Mouse (Mus musculus) heart, embryonic 12.5 days (tissue): ENCODE results near the gene Miip. TPM values are rescaled to one million over a fixed set of nuclear protein-coding genes. Genes with fewer than 3 reads are reported as not detected.

Experiments used
- ATAC-seq: fragments of 200-750 bp; cut with Nextera tagmentation; 2 replicates; pipeline ENCODE4 v1.8.0; 2017; ENCODE audit warnings: moderate TSS enrichment, moderate library complexity; ENCODE audit not compliant: insufficient number of reproducible peaks, low FRiP score
- H3K27ac ChIP-seq: fragments of 300-500 bp; sonication (generic); 2 replicates; pipeline ENCODE4 v1.5.1; 2016; ENCODE audit warnings: mild to moderate bottlenecking, moderate library complexity; ENCODE audit not compliant: poor library complexity, severe bottlenecking
- H3K27me3 ChIP-seq: fragments of 300-500 bp; sonication (generic); replicated peaks from 2 replicates; pipeline ENCODE4 v1.6.1; 2016; ENCODE audit warnings: mild to moderate bottlenecking, moderate library complexity
- H3K36me3 ChIP-seq: fragments of 300-500 bp; sonication (generic); 2 replicates; pipeline ENCODE4 v1.6.1; 2016; ENCODE audit warnings: mild to moderate bottlenecking, moderate library complexity
- H3K4me1 ChIP-seq: fragments of 300-500 bp; sonication (generic); replicated peaks from 2 replicates; pipeline ENCODE4 v1.6.1; 2016; ENCODE audit warnings: mild to moderate bottlenecking
- H3K4me2 ChIP-seq: fragments of 300-500 bp; sonication (generic); 2 replicates; pipeline ENCODE4 v1.6.1; 2016; ENCODE audit warnings: mild to moderate bottlenecking, moderate library complexity
- H3K4me3 ChIP-seq: fragments of 300-500 bp; sonication (generic); 2 replicates; pipeline ENCODE4 v1.5.1; 2016; ENCODE audit warnings: mild to moderate bottlenecking
- H3K9ac ChIP-seq: fragments of 300-500 bp; sonication (generic); 2 replicates; pipeline ENCODE4 v1.6.1; 2016; ENCODE audit warnings: mild to moderate bottlenecking, moderate library complexity
- H3K9me3 ChIP-seq: fragments of 300-500 bp; sonication (generic); replicated peaks from 2 replicates; pipeline ENCODE4 v1.6.1; 2016; ENCODE audit warnings: mild to moderate bottlenecking, moderate library complexity
- WGBS: fragments of 180-500 bp; shearing (Covaris S2); methylation state at CpG from one replicate; pipeline ENCODE4 v1.1.7; 2016; 5-methylcytosine and 5-hydroxymethylcytosine counted together
- polyA plus RNA-seq: library from polyadenylated mRNA; unstranded; fragments of >200 nt; fragmentation: Nextera tagmentation; extraction: Ambion mirVana; gene quantifications from 2 replicates; pipeline ENCODE4 v1.2.1, GENCODE M21; 2016

Miip gene
- polyA plus RNA-seq, 1 experiment from 2014 or later = 23.4 TPM

DNA sequence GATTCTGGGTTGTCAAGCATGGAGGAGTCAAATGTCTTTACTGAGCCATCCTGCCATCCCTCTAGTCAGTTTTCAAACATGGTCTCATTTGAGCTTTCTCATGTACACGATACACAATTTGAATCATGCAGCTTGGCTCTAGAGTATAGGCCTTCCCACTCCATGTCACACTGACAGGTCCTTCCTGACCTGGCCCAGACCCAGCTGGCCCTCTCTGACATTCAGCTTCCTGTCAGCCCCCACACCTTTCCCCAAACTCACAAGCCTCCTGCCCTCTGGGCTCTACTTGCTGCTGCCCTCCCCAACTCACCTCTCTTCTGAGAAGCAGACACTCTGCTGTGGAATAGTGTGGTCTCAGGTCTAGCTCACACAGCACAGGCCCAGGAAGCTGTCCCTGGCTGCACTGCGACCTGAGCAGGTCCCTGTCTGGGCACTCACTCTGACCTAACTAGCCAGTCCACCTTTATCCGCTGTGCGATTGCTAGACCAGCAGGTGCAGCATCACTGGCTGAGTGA is 27.3 kb upstream of the Miip start:
- 77% methylated on average over 4 of the region's 4 CpGs for WGBS
- Histone ChIP-seq H3K4me2 (no peak overlapping the region), H3K4me1 (peaks cover 46% of the 10 kb centered on the region), H3K9me3 (no peaks in the 10 kb centered on the region), H3K36me3 (peaks cover 98% of the 10 kb centered on the region), H3K4me3 (no peak overlapping the region), H3K27ac (peak overlapping the region; percentile 97), H3K9ac (peak overlapping the region; percentile 26; the same call in 1 of the 2 replicates), H3K27me3 (no peaks in the 10 kb centered on the region)
- 0 out of 2 replicates have a peak, but pooled peaks have one; percentile 9 for ATAC-seq

DNA sequence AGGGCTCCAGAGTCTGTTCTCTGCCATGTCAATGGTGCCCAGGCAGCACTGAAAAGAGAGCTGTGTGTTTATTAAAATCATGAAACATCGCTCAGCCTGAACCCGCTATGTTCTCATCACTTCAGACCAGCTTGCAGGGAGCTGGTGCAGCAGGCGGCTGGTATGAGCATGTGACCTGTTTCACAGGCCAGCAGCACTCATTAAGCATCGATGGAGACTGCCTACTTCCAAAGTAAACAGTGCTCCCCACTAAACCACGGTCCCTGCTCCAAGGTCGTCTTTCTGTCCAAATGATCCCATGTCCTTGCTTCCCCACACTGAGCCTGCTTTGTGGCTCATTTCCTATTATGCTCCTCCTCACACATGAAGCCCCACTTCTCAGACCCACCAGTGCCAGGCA is 21.7 kb upstream of the Miip start:
- Histone ChIP-seq H3K9ac (no peak overlapping the region), H3K36me3 (peaks cover 96% of the 10 kb centered on the region), H3K4me3 (no peak overlapping the region), H3K27ac (no peak overlapping the region), H3K27me3 (no peaks in the 10 kb centered on the region), H3K4me2 (no peak overlapping the region), H3K9me3 (no peaks in the 10 kb centered on the region), H3K4me1 (no peaks in the 10 kb centered on the region)
- WGBS = 87% methylated on average over 6 of the region's 6 CpGs
- no peak for ATAC-seq

DNA sequence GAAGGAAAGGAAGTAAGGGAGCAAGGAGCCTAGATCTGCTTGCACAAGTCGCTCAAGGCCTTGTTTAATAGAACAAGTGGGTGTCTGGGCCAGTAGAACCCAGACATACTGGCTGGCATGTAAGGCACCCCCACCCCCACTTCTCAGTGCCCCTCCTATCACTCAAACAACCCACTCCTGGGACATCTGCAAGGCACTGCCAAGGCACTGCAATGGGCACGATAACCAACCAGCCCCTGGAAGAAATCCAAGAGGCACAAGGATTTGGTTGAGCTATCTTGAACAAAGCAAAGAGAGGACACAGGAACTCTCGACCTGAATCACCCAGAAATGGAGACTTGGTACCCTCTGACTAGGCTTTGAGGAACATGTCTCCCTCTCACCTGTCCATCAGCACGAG is 19.6 kb upstream of the Miip start:
- Histone ChIP-seq H3K4me1 (no peaks in the 10 kb centered on the region), H3K9ac (no peak overlapping the region), H3K9me3 (no peaks in the 10 kb centered on the region), H3K36me3 (peaks cover 94% of the 10 kb centered on the region), H3K4me2 (no peak overlapping the region), H3K27me3 (no peaks in the 10 kb centered on the region), H3K27ac (no peak overlapping the region), H3K4me3 (no peak overlapping the region)
- WGBS = 90% methylated on average over 4 of the region's 4 CpGs
- no peak for ATAC-seq

DNA sequence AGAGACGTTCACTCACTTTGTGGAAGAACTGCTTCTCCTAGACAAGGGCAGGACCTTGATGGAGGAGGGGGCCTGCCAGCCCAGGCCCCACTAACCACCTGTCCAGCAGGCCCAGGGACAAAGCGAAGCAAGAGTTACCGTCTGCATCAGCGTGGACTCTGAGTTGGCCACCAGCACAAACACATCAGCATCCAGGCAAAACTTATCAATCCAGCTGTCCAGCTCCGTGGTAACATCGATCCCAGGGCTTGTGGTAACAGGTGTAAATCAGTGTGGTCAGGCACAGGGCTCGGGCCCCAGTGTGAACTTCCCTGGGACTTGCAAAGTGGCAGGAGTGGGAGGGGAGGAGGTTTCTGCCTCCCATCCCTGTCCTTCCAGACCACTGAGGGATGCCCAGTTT is 18.7 kb upstream of the Miip start:
- H3K4me1 ChIP-seq = no peaks in the 10 kb centered on the region
- no peak overlapping the region for H3K9ac ChIP-seq
- peaks cover 94% of the 10 kb centered on the region for H3K36me3 ChIP-seq
- H3K4me2 ChIP-seq = no peak overlapping the region
- no peak for ATAC-seq
- H3K9me3 ChIP-seq = no peaks in the 10 kb centered on the region
- H3K27me3 ChIP-seq = no peaks in the 10 kb centered on the region
- H3K4me3 ChIP-seq = no peak overlapping the region
- no peak overlapping the region for H3K27ac ChIP-seq
- 92% methylated on average over 7 of the region's 7 CpGs for WGBS

DNA sequence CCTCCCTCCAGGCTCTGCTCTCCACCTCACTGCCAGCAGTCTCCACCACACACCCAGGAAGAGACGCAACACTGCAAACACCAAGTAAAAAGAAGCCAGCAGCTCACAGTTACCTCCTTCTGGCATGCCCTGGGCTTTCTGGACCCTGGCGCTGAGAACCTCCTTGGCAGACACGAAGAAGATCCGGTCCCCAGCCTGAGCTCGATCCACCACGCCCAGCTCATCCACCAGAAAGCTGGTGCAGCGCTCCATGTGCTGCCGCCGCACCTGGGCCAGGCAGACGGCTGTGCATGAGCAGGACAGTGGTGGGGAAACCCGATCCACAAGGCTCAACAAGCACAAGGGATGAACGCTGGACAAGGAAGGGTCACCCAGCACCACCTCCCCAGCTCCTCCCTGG is 17.5 kb upstream of the Miip start:
- H3K9me3 ChIP-seq = no peaks in the 10 kb centered on the region
- H3K9ac ChIP-seq = no peak overlapping the region
- peaks cover 94% of the 10 kb centered on the region for H3K36me3 ChIP-seq
- H3K27ac ChIP-seq = no peak overlapping the region
- H3K27me3 ChIP-seq = no peaks in the 10 kb centered on the region
- ATAC-seq = no peak
- 93% methylated on average over 12 of the region's 12 CpGs for WGBS
- no peak overlapping the region for H3K4me2 ChIP-seq
- H3K4me1 ChIP-seq = no peaks in the 10 kb centered on the region
- no peak overlapping the region for H3K4me3 ChIP-seq

DNA sequence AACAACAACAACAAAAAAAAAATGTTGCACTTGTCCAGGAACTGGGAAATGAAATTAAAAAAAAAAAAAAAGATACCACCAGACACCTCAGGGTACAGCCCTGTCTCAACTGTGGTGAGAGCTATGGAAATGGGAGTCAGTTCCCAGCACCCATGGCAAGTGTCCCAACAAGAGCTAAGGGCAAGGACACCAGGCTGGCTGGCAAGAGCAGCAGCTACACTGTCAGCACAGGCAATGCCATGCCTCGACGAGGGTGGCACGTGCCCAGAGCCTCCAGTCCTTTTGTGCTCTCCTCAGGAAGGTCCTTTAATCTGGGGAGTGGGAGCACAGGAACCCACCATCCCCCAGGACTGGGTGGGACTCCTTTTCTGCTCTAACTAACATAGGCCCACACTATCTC is 15.5 kb upstream of the Miip start:
- no peak overlapping the region for H3K27ac ChIP-seq
- peaks cover 6% of the 10 kb centered on the region for H3K4me1 ChIP-seq
- H3K9ac ChIP-seq = no peak overlapping the region
- H3K27me3 ChIP-seq = no peaks in the 10 kb centered on the region
- peaks cover 97% of the 10 kb centered on the region for H3K36me3 ChIP-seq
- 89% methylated on average over 3 of the region's 3 CpGs for WGBS
- no peak overlapping the region for H3K4me2 ChIP-seq
- no peak overlapping the region for H3K4me3 ChIP-seq
- no peaks in the 10 kb centered on the region for H3K9me3 ChIP-seq
- no peak for ATAC-seq

DNA sequence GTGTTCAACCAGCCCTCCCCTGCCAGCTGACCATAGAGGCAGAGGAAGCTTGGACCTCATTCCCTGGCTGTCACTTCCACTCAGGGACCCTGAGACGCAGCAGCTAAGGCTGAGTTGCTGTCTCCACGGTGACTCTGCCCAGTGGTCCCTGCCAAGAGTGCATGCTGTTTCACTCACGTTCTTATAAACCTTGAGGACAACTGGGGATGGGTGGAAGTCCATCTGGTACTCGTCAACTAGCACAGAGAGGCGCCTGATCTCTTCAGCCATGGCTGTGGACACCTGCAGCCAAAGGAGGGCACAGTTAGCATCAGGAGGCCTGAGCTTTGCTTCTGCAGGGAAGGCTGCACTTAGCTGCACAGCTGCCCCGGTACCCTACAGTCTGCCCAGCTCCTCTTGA is 14.4 kb upstream of the Miip start:
- H3K4me2 ChIP-seq = no peak overlapping the region
- no peak overlapping the region for H3K9ac ChIP-seq
- H3K36me3 ChIP-seq = peaks cover 97% of the 10 kb centered on the region
- H3K27ac ChIP-seq = no peak overlapping the region
- H3K9me3 ChIP-seq = no peaks in the 10 kb centered on the region
- H3K4me1 ChIP-seq = peaks cover 6% of the 10 kb centered on the region
- H3K4me3 ChIP-seq = no peak overlapping the region
- WGBS = 68% methylated on average over 6 of the region's 6 CpGs
- no peak for ATAC-seq
- no peaks in the 10 kb centered on the region for H3K27me3 ChIP-seq

DNA sequence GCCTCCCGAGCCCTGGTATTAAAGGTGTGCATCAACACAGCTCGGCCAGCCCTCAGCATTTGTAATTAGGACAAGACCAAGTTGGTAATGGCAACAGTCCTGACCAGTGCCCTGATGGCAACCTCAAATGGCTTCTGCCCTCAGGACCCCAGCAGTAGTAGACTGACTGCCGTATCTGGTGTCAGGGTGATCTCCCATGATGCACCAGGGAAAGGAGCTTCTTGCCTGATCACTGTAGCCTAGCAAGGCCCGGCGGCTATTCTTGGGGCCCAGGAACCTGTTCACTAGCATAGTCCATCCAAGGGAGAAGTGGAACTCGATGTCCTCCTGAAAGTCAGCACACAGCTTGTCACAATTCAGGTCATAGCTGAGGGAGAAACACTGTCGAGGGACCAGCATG is 13.2 kb upstream of the Miip start:
- Histone ChIP-seq H3K4me3 (no peak overlapping the region), H3K4me1 (peaks cover 6% of the 10 kb centered on the region), H3K9me3 (no peaks in the 10 kb centered on the region), H3K27ac (no peak overlapping the region), H3K9ac (no peak overlapping the region), H3K36me3 (peaks cover 96% of the 10 kb centered on the region), H3K27me3 (no peaks in the 10 kb centered on the region), H3K4me2 (no peak overlapping the region)
- 90% methylated on average over 7 of the region's 7 CpGs for WGBS
- no peak for ATAC-seq

DNA sequence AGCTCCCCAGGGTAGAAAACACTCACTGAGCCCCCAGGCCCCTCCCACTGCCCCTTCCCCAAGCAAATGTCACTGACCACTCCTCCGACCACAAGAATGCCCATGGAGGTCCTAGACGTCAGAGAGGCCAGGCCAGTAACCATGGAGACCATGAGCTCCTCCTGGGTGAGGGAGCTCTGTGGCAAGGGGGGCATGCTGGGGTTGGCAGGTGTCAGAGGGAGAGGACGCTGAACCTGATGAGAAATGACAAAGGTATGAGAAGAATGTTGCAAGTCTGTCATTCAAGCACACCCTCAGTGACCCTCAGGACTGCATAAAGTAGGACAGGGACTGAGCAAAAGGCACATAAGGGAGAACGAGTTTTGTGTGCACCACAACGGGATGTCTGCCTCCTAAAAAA is 11.2 kb upstream of the Miip start:
- Histone ChIP-seq H3K4me3 (no peak overlapping the region), H3K4me2 (no peak overlapping the region), H3K9me3 (no peaks in the 10 kb centered on the region), H3K27me3 (no peaks in the 10 kb centered on the region), H3K36me3 (peaks cover 96% of the 10 kb centered on the region), H3K27ac (no peak overlapping the region), H3K4me1 (peaks cover 6% of the 10 kb centered on the region), H3K9ac (no peak overlapping the region)
- ATAC-seq = no peak
- 43% methylated on average over 5 of the region's 5 CpGs for WGBS

DNA sequence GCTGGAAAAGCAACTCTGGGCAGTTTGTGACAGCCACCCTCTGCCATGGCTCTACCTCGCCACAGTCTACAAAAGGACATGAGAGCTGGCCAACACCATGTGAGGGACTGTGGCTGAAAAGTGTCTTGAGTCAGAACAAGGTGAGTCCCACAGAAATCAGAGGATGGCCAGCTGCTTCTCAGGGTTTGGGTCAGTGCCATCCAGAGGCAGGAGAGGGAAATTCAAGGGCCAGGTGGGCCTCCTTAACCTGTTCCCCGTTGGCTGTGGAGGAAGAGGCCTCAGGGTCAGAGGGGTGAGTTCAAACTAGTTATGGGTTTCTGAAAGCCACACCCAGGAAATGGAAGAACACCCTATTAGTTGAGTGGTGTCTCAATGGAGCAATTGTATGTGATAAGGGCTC is 10.8 kb upstream of the Miip start:
- ATAC-seq = no peak
- WGBS = 67% methylated on average over 2 of the region's 2 CpGs
- Histone ChIP-seq H3K9ac (no peak overlapping the region), H3K4me2 (no peak overlapping the region), H3K9me3 (no peaks in the 10 kb centered on the region), H3K27ac (no peak overlapping the region), H3K27me3 (no peaks in the 10 kb centered on the region), H3K4me3 (no peak overlapping the region), H3K4me1 (peaks cover 6% of the 10 kb centered on the region), H3K36me3 (peaks cover 97% of the 10 kb centered on the region)

DNA sequence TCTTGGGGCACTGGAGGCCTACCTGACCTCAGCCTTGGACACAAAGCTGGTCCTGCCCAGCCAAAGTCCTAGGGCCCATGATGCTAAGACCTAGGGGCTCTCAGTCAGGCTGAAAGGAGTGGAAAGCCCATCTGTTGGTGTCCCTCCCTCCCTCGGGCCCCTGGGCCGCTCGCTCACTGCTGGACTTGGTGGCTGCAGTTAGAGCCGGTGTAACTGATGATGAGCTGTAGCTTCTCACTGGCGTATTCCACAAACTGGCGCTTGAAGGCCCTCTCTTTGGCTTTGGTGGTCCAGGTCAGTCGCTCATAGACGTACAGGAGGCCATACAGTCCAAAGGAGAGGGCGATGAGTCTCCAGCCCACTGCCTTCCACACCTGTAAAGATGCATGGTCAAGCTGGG is 9.9 kb upstream of the Miip start:
- no peaks in the 10 kb centered on the region for H3K27me3 ChIP-seq
- no peaks in the 10 kb centered on the region for H3K9me3 ChIP-seq
- no peak overlapping the region for H3K4me2 ChIP-seq
- H3K9ac ChIP-seq = no peak overlapping the region
- no peak overlapping the region for H3K27ac ChIP-seq
- no peak for ATAC-seq
- peaks cover 98% of the 10 kb centered on the region for H3K36me3 ChIP-seq
- WGBS = 94% methylated on average over 9 of the region's 9 CpGs
- peaks cover 6% of the 10 kb centered on the region for H3K4me1 ChIP-seq
- H3K4me3 ChIP-seq = no peak overlapping the region

DNA sequence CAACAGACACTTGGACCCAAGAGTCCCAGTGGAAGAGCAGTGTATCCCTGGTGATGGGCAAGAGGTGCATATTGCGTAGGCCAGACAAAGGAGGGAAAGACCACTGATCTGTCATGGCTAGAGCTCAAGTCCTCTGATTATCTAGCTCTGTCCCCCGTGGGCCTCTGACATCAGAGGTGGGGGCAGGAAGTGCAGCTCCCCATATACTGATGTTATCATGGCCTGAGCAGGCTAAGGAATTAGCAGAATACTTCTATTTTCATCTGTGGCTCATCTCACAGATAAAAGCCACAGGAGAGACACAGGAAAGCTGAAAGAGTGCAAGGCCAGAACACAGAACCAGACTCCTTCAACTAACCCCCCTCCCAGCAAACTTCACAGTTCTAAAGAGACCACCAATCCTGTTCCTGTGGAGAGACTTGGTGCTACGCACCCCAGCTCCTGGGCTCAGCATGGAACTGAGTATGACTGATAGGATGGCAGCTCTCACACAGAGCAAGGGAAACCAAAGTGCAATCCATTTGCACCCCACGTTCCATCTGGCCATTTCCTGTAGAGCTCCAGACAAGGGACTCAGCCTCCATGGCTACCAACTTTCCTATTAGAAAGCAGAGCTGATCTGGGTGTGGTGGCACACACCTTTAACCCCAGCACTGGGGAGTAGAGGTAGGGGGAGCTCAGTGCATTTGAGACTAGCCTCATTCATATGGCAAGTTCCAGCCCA is 7.4 kb upstream of the Miip start:
- WGBS = 77% methylated on average over 4 of the region's 4 CpGs
- H3K4me3 ChIP-seq = no peak overlapping the region
- no peak overlapping the region for H3K27ac ChIP-seq
- no peak for ATAC-seq
- peaks cover 95% of the 10 kb centered on the region for H3K36me3 ChIP-seq
- no peaks in the 10 kb centered on the region for H3K9me3 ChIP-seq
- H3K9ac ChIP-seq = no peak overlapping the region
- peaks cover 6% of the 10 kb centered on the region for H3K4me1 ChIP-seq
- H3K4me2 ChIP-seq = no peak overlapping the region
- H3K27me3 ChIP-seq = no peaks in the 10 kb centered on the region
